Mouse (Mus musculus) C3H10T1/2 (cell line): ENCODE measurements around the gene Gm382. TPM values are rescaled to one million over a fixed set of nuclear protein-coding genes. Genes with fewer than 3 reads are reported as not detected.

Experiments used
- polyA plus RNA-seq, 2 experiments: library from polyadenylated mRNA; unstranded; fragments of >200 nt; fragmentation: generic; extraction: Trizol; gene quantifications; one replicate each; pipeline ENCODE4 v1.2.1; 2012; ENCODE audit warnings: missing spikeins in 2 of 2

Gene Gm382
- not detected for polyA plus RNA-seq

GRCm38 (mm10) chrX:127039672-127040071 is at the start of gene Gm382:
TSS of gene Gm382 (plus strand) at chrX:127039972.

Other genes with a start within 250 kb of the Gm382 start
- gene 4932411N23Rik, start 224.1 kb upstream of the Gm382 start, polyA plus RNA-seq, result not detected